8 mouse cellular contexts compared by ENCODE assay signal in genomic region chr3:90072294-90072693, GRCm38 (mm10). TPM values are rescaled to one million over a fixed set of nuclear protein-coding genes. Genes with fewer than 3 reads are reported as not detected.
DNase-seq lines count a peak whose midpoint lies in the region; ATAC-seq lines count a peak whose summit lies in the region.

Gene Tpm3 (plus strand): TSS chr3:90072649.

- H3K4me2 ChIP-seq in midbrain, embryonic 15.5 days, result no peak within 1 kb of the TSS

- no peak for ATAC-seq in midbrain, embryonic 15.5 days (replicated peaks)

- no peaks in the 10 kb centered on the region for H3K9me3 ChIP-seq in midbrain, embryonic 15.5 days

- no peak for DNase-seq in layer of hippocampus, adult 8-10 months (ENCODE audit: low spot score in 2 of 2)
- DNase-seq in layer of hippocampus, adult 9-10 months (ENCODE audit: low spot score), result no peak
- no peak for DNase-seq in heart, adult 8-10 months (ENCODE audit: low spot score)
- DNase-seq in layer of hippocampus, postnatal 25 days (ENCODE audit: extremely low spot score in 1 of 2, low spot score in 1 of 2), result no peak
- DNase-seq in T-cell, adult 2 months (ENCODE audit: low spot score), result no peak
- no peak for DNase-seq in embryo, embryonic 10.5 days (ENCODE audit: low spot score)

- H3K4me1 ChIP-seq in brown adipose tissue, adult 24 weeks (ENCODE audit: control insufficient read depth, insufficient read depth, insufficient read length, low read length), result no peaks in the 10 kb centered on the region
- H3K4me1 ChIP-seq in midbrain, embryonic 15.5 days, result peaks cover 5% of the 10 kb centered on the region

- WGBS in midbrain, embryonic 15.5 days, result 76% methylated on average over 4 of the region's 4 CpGs

- H3K36me3 ChIP-seq in midbrain, embryonic 15.5 days (replicated peaks), result no peaks in the 10 kb centered on the region

- no peak within 1 kb of the TSS for H3K27ac ChIP-seq in brown adipose tissue, adult 24 weeks (replicated peaks; ENCODE audit: low read depth, low read length)
- H3K27ac ChIP-seq in midbrain, embryonic 15.5 days, result no peak within 1 kb of the TSS

- H3K9ac ChIP-seq in midbrain, embryonic 15.5 days, result no peak within 1 kb of the TSS

- H3K27me3 ChIP-seq in midbrain, embryonic 15.5 days (replicated peaks), result no peaks in the 10 kb centered on the region

- H3K4me3 ChIP-seq in brown adipose tissue, adult 24 weeks (ENCODE audit: insufficient read depth, low read depth, low read length), result no peak within 1 kb of the TSS
- H3K4me3 ChIP-seq in midbrain, embryonic 15.5 days, result no peak within 1 kb of the TSS

RNA-seq across cellular contexts. Expression of gene Tpm3, which starts in this region (rescaled TPM):
- total RNA-seq in layer of hippocampus, adult 8-10 months (2022), result 100 to 1,000 TPM; 143 to 186 (median 163) TPM
- polyA plus RNA-seq in brown adipose tissue, adult 24 weeks (2012; ENCODE audit: insufficient read depth, insufficient read length, missing spikeins), result 96.4 and 103 TPM in 2 replicates
- 10 to 100 TPM; 34.1 to 43.4 (median 38.2) TPM for total RNA-seq in heart, adult 8-10 months (2022)
- 100 to 1,000 TPM; 164 to 185 TPM for total RNA-seq in layer of hippocampus, postnatal 25 days (2021)
- polyA plus RNA-seq in midbrain, embryonic 15.5 days (2015; fragmentation: Nextera tagmentation; extraction: Ambion mirVana), result 382 TPM in 2 replicates
